Mouse (Mus musculus) hindbrain, embryonic 12.5 days (tissue): ENCODE measurements around the gene Picalm. TPM values are rescaled to one million over a fixed set of nuclear protein-coding genes. Genes with fewer than 3 reads are reported as not detected.

Experiments used
- polyA plus RNA-seq: library from polyadenylated mRNA; unstranded; fragments of >200 nt; fragmentation: Nextera tagmentation; extraction: Ambion mirVana; gene quantifications from 2 replicates; pipeline ENCODE4 v1.2.1, GENCODE M21; 2016

The Picalm gene
- polyA plus RNA-seq, 1 experiment from 2014 or later, result 44.8 TPM

Other genes starting within 250 kb of the Picalm start
- gene Ccdc81, start 226.6 kb upstream of the Picalm start, polyA plus RNA-seq, result 0.61 and 0.68 TPM in 2 replicates
- 131 and 142 TPM in 2 replicates for gene Hikeshi, start 189.0 kb upstream of the Picalm start, polyA plus RNA-seq
- gene Eed, start 149.2 kb upstream of the Picalm start, polyA plus RNA-seq, result 69.1 and 69.7 TPM in 2 replicates
- not detected in 2 replicates for gene Ccdc83, start 135.6 kb downstream of the Picalm start, polyA plus RNA-seq
- 5.6 and 6.7 TPM in 2 replicates for gene Sytl2, start 172.0 kb downstream of the Picalm start, polyA plus RNA-seq